Mouse (Mus musculus) stomach, embryonic 16.5 days (tissue): ENCODE measurements around the gene Tcp11l1. TPM values are rescaled to one million over a fixed set of nuclear protein-coding genes. Genes with fewer than 3 reads are reported as not detected.
A peak's percentile ranks its signal among the peaks of the same experiment; 100 is the strongest.

Source experiments
- ATAC-seq: fragments of 200-750 bp; cut with Nextera tagmentation; 2 replicates; pipeline ENCODE4 v1.8.0; 2017; ENCODE audit warnings: moderate number of reproducible peaks, moderate TSS enrichment; ENCODE audit not compliant: insufficient read depth, low FRiP score
- H3K27ac ChIP-seq: fragments of 300-500 bp; sonication (generic); 2 replicates; pipeline ENCODE4 v1.5.1; 2014; ENCODE audit warnings: low read length
- H3K27me3 ChIP-seq: fragments of 300-500 bp; sonication (generic); 2 replicates; pipeline ENCODE4 v1.6.1; 2014; ENCODE audit warnings: low read length, control low read depth, mixed read lengths; ENCODE audit not compliant: control insufficient read depth, insufficient read depth
- H3K36me3 ChIP-seq: fragments of 300-500 bp; sonication (generic); 2 replicates; pipeline ENCODE4 v1.6.1; 2014; ENCODE audit warnings: low read length; ENCODE audit not compliant: control insufficient read depth, insufficient read depth
- H3K4me1 ChIP-seq: fragments of 300-500 bp; sonication (generic); 2 replicates; pipeline ENCODE4 v1.6.1; 2014; ENCODE audit warnings: low read length, control low read depth, mixed read lengths; ENCODE audit not compliant: control insufficient read depth, insufficient read depth
- H3K4me2 ChIP-seq: fragments of 300-500 bp; sonication (generic); 2 replicates; pipeline ENCODE4 v1.6.1; 2014; ENCODE audit warnings: low read depth, low read length, mixed read lengths
- H3K4me3 ChIP-seq: fragments of 300-500 bp; sonication (generic); replicated peaks from 2 replicates; pipeline ENCODE4 v1.5.1; 2014; ENCODE audit warnings: mild to moderate bottlenecking, low read length
- H3K9ac ChIP-seq: fragments of 300-500 bp; sonication (generic); 2 replicates; pipeline ENCODE4 v1.6.1; 2014; ENCODE audit warnings: low read length
- H3K9me3 ChIP-seq: fragments of 300-500 bp; sonication (generic); replicated peaks from 2 replicates; pipeline ENCODE4 v1.6.1; 2016; ENCODE audit warnings: low read length, control low read depth; ENCODE audit not compliant: control insufficient read depth
- WGBS: fragments of 180-500 bp; shearing (Covaris S2); extraction: QIAGEN DNeasy Blood & Tissue Kit; methylation state at CpG from one replicate; pipeline ENCODE4 v1.1.7; 2014; 5-methylcytosine and 5-hydroxymethylcytosine counted together
- polyA plus RNA-seq: library from polyadenylated mRNA; unstranded; fragments of >200 nt; fragmentation: Nextera tagmentation; extraction: Ambion mirVana; gene quantifications from 2 replicates; pipeline ENCODE4 v1.2.1, GENCODE M21; 2015

Gene Tcp11l1
- polyA plus RNA-seq, 1 experiment from 2014 or later = 25.8 TPM

- no peaks in the 10 kb centered on the region for H3K27me3 ChIP-seq
These were observed 42.7 kb downstream of the Tcp11l1 start for GRCm38 (mm10) chr2:104669122-104669804.

GRCm38 (mm10) chr2:104663372-104664100 is 48.4 kb downstream of the Tcp11l1 start:
- Histone ChIP-seq H3K9ac (no peak overlapping the region), H3K36me3 (peaks cover 21% of the 10 kb centered on the region), H3K27ac (0 out of 2 replicates have a peak overlapping the region, but pooled peaks have one; percentile 12), H3K4me3 (no peak overlapping the region), H3K9me3 (no peaks in the 10 kb centered on the region), H3K4me1 (no peaks in the 10 kb centered on the region), H3K4me2 (no peak overlapping the region), H3K27me3 (no peaks in the 10 kb centered on the region)
- WGBS = 65% methylated on average over 8 of the region's 8 CpGs
- peak; percentile 29; the same call in 1 of the 2 replicates for ATAC-seq

More at GRCm38 (mm10) chr2:104669122-104669804, 42.7 kb downstream of the Tcp11l1 start:
- no peak overlapping the region for H3K9ac ChIP-seq
- no peak overlapping the region for H3K4me3 ChIP-seq
- H3K36me3 ChIP-seq = peaks cover 11% of the 10 kb centered on the region
- H3K4me2 ChIP-seq = no peak overlapping the region
- no peaks in the 10 kb centered on the region for H3K9me3 ChIP-seq
- 76% methylated on average over 6 of the region's 6 CpGs for WGBS
- ATAC-seq = no peak
- H3K4me1 ChIP-seq = no peaks in the 10 kb centered on the region
- no peak overlapping the region for H3K27ac ChIP-seq

- peaks cover 21% of the 10 kb centered on the region for H3K36me3 ChIP-seq
- no peak for ATAC-seq
- H3K27me3 ChIP-seq = no peaks in the 10 kb centered on the region
- H3K27ac ChIP-seq = no peak overlapping the region
- H3K4me3 ChIP-seq = no peak overlapping the region
- 87% methylated on average over 1 of the region's 1 CpGs for WGBS
- H3K9me3 ChIP-seq = no peaks in the 10 kb centered on the region
- H3K4me2 ChIP-seq = no peak overlapping the region
- no peak overlapping the region for H3K9ac ChIP-seq
- H3K4me1 ChIP-seq = no peaks in the 10 kb centered on the region
These were observed 53.3 kb downstream of the Tcp11l1 start for GRCm38 (mm10) chr2:104658659-104659058.

DNA sequence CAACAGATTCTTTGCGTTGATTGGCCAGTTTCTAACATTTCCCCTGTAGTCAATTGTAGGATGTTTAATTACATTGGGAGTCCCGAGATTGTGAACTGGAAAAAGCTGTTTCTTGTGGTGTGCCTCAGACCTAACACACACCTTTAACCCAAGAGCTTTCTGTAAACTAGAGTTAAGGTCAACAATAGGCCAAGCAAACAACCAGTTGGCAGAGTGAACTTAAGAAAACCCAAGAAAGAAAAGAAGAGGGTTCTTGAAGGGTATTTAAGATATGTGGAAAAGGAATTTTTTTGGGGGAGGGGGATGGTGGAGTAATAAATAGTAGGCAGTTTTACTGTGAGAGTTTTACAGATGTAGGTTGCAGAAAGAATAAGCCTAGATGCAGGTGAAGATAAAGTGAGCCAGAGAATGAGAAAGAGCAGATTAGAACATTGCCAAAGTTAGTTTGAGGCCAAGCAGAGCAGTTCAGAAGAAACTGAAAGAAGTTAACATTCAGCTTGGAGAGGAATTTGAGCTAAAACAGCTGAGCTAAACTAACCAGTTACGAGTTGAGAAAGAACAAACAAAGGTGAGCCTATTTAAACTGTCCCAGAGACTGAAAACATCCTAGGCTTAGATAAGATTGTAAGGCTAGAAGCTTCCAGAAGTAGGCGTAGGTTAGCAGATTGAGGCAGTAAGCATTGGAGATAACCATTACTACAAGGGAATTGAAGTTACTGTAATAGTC is 95.8 kb downstream of the Tcp11l1 start:
- H3K27me3 ChIP-seq = no peaks in the 10 kb centered on the region
- ATAC-seq = no peak
- H3K27ac ChIP-seq = no peak overlapping the region
- H3K9me3 ChIP-seq = no peaks in the 10 kb centered on the region
- no peak overlapping the region for H3K4me2 ChIP-seq
- H3K4me1 ChIP-seq = 0 out of 2 replicates have a peak, but pooled peaks cover 3% of the 10 kb centered on the region
- H3K9ac ChIP-seq = no peak overlapping the region
- no peak overlapping the region for H3K4me3 ChIP-seq
- WGBS = 63% methylated on average over 4 of the region's 4 CpGs
- no peaks in the 10 kb centered on the region for H3K36me3 ChIP-seq

DNA sequence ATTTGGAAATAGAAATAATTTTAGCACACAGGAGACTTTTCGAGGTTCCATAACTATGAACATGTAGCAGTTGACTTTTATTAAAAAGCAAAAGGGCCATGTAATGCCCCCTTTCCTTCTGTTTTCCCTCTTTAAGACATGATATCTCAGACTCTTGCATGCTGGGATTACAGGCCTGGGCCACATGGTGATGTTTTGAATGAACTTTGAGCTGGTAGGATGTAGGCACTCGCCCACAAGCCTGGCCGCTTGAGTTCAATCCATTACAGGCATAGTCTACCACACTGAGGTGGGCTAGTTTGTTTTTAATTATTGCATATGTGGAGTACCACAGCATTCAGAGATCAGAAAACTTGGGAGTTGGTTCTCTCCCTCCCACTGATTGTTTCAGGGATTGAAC is 97.2 kb downstream of the Tcp11l1 start:
- Histone ChIP-seq H3K9ac (no peak overlapping the region), H3K4me1 (0 out of 2 replicates have a peak, but pooled peaks cover 3% of the 10 kb centered on the region), H3K36me3 (no peaks in the 10 kb centered on the region), H3K4me2 (no peak overlapping the region), H3K27ac (no peak overlapping the region), H3K27me3 (no peaks in the 10 kb centered on the region), H3K4me3 (no peak overlapping the region), H3K9me3 (no peaks in the 10 kb centered on the region)
- WGBS = 93% methylated on average over 3 of the region's 3 CpGs
- no peak for ATAC-seq

Other genes starting within 250 kb of the Tcp11l1 start
- 12.8 and 14.3 TPM in 2 replicates for gene Hipk3, start 217.7 kb downstream of the Tcp11l1 start, polyA plus RNA-seq
- gene Cstf3, start 121.6 kb downstream of the Tcp11l1 start, polyA plus RNA-seq = 58.3 and 61.6 TPM in 2 replicates
- 0.19 and 0.20 TPM in 2 replicates for gene Pin1rt1, start 4.2 kb upstream of the Tcp11l1 start, polyA plus RNA-seq
- gene Depdc7, start 30.7 kb upstream of the Tcp11l1 start, polyA plus RNA-seq = 14.1 and 14.8 TPM in 2 replicates
- gene Qser1, start 104.6 kb upstream of the Tcp11l1 start, polyA plus RNA-seq = 7.2 TPM in 2 replicates
- gene Prrg4, start 137.7 kb upstream of the Tcp11l1 start, polyA plus RNA-seq = 6.3 and 6.7 TPM in 2 replicates
- gene Ccdc73, start 155.6 kb upstream of the Tcp11l1 start, polyA plus RNA-seq = 5.3 and 6.4 TPM in 2 replicates